Mouse (Mus musculus): ENCODE data around the gene Gata3. TPM values are rescaled to one million over a fixed set of nuclear protein-coding genes. Genes with fewer than 3 reads are reported as not detected.

Gata3 gene
- polyA plus RNA-seq, 1 experiment from 2014 or later: 2.6 TPM

DNA sequence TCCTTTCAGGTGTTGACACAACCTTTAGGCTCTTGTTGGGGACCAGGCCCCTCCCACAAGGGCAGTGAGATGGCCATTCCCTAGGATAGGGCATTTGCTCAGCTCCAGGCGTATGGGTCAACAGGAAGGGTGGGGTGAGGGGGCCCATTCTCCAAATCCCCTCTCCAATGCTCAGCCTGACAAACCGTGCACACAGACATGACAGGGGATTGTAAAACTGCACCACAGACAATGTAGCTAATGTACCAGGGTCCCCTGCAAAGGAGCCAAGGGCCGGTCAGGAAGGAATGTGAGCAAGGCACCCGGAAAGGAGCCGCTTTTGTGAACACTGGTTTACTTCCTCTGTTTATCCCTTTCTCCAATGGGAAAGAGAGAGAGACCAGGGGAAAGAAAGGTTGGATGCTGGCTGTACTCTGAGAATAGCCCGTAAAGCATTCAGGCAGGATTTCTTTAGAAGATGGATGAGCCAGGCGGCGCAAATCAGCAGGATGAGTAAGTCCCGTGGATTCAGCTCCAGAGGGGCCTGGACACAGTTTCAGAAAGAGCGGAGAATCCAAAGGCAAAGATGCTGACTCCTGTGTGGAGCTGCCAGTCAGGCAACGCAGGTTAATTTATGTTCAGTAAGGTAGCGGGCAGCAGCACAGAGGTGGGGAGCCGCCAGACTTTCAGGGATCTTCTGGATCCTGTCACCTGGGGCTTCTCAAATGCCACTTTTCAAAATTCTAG lies 36.8 kb downstream of the Gata3 start:
- H3K27me3 ChIP-seq (replicated peaks): no peaks in the 10 kb centered on the region
- 0 out of 2 replicates have a peak overlapping the region, but pooled peaks have one; percentile 14 for H3K4me2 ChIP-seq (replicated peaks)
- no peak overlapping the region for H3K27ac ChIP-seq
- no peak for ATAC-seq
- WGBS: 27% methylated on average over 13 of the region's 13 CpGs
- H3K4me1 ChIP-seq (replicated peaks): no peaks in the 10 kb centered on the region
- H3K4me3 ChIP-seq (replicated peaks): no peak overlapping the region
- H3K9me3 ChIP-seq: no peaks in the 10 kb centered on the region
- no peaks in the 10 kb centered on the region for H3K36me3 ChIP-seq
- H3K9ac ChIP-seq: no peak overlapping the region

- Histone ChIP-seq H3K36me3 (no peaks in the 10 kb centered on the region), H3K27me3 (replicated peaks) (no peaks in the 10 kb centered on the region), H3K4me2 (replicated peaks) (no peak overlapping the region), H3K4me3 (replicated peaks) (no peak overlapping the region), H3K27ac (no peak overlapping the region), H3K4me1 (replicated peaks) (no peaks in the 10 kb centered on the region), H3K9me3 (no peaks in the 10 kb centered on the region), H3K9ac (no peak overlapping the region)
- ATAC-seq: no peak
- whole genome bisulfite sequencing: 59% methylated on average over 7 of the region's 7 CpGs
Observed at GRCm38 (mm10) chr2:9835195-9835594, 54.6 kb downstream of the Gata3 start.

GRCm38 (mm10) chr2:9833712-9834111 lies 56.1 kb downstream of the Gata3 start:
- H3K9ac ChIP-seq: no peak overlapping the region
- no peak overlapping the region for H3K4me2 ChIP-seq (replicated peaks)
- H3K4me3 ChIP-seq (replicated peaks): no peak overlapping the region
- no peaks in the 10 kb centered on the region for H3K4me1 ChIP-seq (replicated peaks)
- no peaks in the 10 kb centered on the region for H3K36me3 ChIP-seq
- 77% methylated on average over 7 of the region's 7 CpGs for WGBS
- ATAC-seq: no peak
- H3K27me3 ChIP-seq (replicated peaks): no peaks in the 10 kb centered on the region
- H3K9me3 ChIP-seq: no peaks in the 10 kb centered on the region
- no peak overlapping the region for H3K27ac ChIP-seq

DNA sequence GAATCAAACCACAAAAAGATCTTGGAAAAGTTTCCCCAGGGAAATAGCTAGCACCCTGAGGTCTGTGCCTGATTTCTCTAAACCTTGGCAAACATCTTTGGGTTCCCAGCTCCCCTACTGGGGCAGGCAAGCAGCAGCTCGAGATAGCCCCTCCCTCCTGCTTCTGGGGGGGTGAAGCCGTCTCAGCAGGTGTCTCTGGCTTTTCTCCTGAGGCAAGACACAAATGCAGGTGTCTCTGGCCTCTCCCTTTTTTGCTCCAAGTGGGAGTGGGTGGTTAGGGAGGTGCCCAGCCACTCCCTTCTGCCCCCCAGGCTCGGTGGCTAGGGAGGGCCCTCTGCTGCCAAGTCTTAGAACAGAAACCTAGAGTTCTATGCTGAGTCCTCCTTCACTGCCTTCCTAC lies 62.2 kb downstream of the Gata3 start:
- H3K4me3 ChIP-seq (replicated peaks): no peak overlapping the region
- 25% methylated on average over 3 of the region's 3 CpGs for WGBS
- H3K9me3 ChIP-seq: no peaks in the 10 kb centered on the region
- no peak for ATAC-seq
- H3K9ac ChIP-seq: no peak overlapping the region
- H3K27me3 ChIP-seq (replicated peaks): no peaks in the 10 kb centered on the region
- no peaks in the 10 kb centered on the region for H3K36me3 ChIP-seq
- H3K27ac ChIP-seq: no peak overlapping the region
- no peaks in the 10 kb centered on the region for H3K4me1 ChIP-seq (replicated peaks)
- H3K4me2 ChIP-seq (replicated peaks): no peak overlapping the region

DNA sequence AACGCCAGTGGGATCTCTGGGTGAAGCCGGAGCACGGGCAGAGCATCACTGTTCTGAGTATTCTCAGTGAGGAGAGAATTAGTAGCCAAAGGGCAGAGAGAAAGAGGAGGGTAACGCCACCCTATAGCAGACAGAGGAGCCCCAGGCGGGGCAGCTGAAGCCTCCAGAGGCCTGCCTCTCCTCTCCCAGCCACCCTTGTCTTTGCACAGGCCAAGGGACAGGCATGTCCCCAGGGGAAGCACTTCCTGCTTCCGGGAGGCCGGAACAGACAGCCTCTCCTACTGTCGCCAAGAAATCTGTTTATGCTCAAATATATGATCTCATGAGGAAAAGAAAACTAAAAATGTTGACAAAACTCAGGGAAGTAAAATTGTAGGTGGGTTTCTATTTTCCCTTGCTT lies 69.2 kb downstream of the Gata3 start:
- no peaks in the 10 kb centered on the region for H3K36me3 ChIP-seq
- no peak overlapping the region for H3K4me2 ChIP-seq (replicated peaks)
- no peaks in the 10 kb centered on the region for H3K9me3 ChIP-seq
- no peaks in the 10 kb centered on the region for H3K27me3 ChIP-seq (replicated peaks)
- H3K4me1 ChIP-seq (replicated peaks): no peaks in the 10 kb centered on the region
- no peak overlapping the region for H3K4me3 ChIP-seq (replicated peaks)
- H3K9ac ChIP-seq: no peak overlapping the region
- H3K27ac ChIP-seq: no peak overlapping the region
- ATAC-seq: no peak
- WGBS: 79% methylated on average over 8 of the region's 8 CpGs

DNA sequence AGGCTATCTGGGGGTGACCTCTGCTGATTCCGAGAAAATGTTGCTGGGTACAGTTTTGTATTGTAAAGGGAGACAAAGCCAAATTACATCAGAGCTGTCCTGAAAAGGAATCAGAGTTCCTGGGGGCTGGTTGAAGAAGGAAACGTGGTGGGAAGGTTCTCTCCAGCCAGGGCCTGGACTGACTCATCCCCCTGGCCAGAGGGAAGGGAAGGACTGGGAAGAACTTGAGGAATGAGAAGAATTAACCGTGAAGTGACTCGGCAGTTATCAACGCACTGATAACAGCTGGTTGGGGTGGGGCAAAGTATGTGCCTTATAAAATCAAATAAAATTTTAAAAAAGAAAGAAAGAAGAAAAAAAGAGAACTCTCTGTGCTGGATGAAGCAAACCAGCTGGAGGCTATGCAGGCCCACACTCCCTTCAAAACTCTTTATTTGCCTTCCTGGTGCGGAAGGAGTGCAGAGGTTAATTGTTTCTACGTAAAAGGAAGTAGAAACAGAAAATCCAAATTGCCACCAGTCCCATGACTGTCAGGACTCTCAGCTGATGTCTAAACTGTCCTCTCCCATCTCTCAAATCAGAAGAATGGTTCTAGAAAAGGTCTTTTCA lies 71.6 kb downstream of the Gata3 start:
- 37% methylated on average over 7 of the region's 7 CpGs for WGBS
- H3K36me3 ChIP-seq: no peaks in the 10 kb centered on the region
- H3K9ac ChIP-seq: no peak overlapping the region
- no peak overlapping the region for H3K27ac ChIP-seq
- H3K27me3 ChIP-seq (replicated peaks): no peaks in the 10 kb centered on the region
- no peaks in the 10 kb centered on the region for H3K9me3 ChIP-seq
- ATAC-seq: peak; percentile 69
- no peak overlapping the region for H3K4me3 ChIP-seq (replicated peaks)
- no peak overlapping the region for H3K4me2 ChIP-seq (replicated peaks)
- no peaks in the 10 kb centered on the region for H3K4me1 ChIP-seq (replicated peaks)

Other genes starting within 250 kb of the Gata3 start
- not detected in 2 replicates for gene 4930412O13Rik, start 8.8 kb downstream of the Gata3 start, polyA plus RNA-seq (2015; fragmentation: Nextera tagmentation; extraction: Ambion mirVana)
- gene 9230102O04Rik, start 494 bp downstream of the Gata3 start, polyA plus RNA-seq (2015; fragmentation: Nextera tagmentation; extraction: Ambion mirVana): not detected in 2 replicates
- 11.1 and 11.3 TPM in 2 replicates for gene Taf3, start 158.6 kb upstream of the Gata3 start, polyA plus RNA-seq (2015; fragmentation: Nextera tagmentation; extraction: Ambion mirVana)
- 836 and 873 TPM in 2 replicates for gene Atp5c1, start 190.5 kb upstream of the Gata3 start, polyA plus RNA-seq (2015; fragmentation: Nextera tagmentation; extraction: Ambion mirVana)
- gene Kin, start 190.6 kb upstream of the Gata3 start, polyA plus RNA-seq (2015; fragmentation: Nextera tagmentation; extraction: Ambion mirVana): 22.4 and 26.4 TPM in 2 replicates
- gene Itih2, start 241.4 kb upstream of the Gata3 start, polyA plus RNA-seq (2015; fragmentation: Nextera tagmentation; extraction: Ambion mirVana): 4.4 and 5.8 TPM in 2 replicates